Mouse (Mus musculus) embryo, embryonic 11 days (tissue): Measurements from ENCODE around the gene Mrgprg.
A peak's percentile ranks its signal among the peaks of the same experiment; 100 is the strongest.

ENCODE experiments used
- DNase-seq: peaks from one replicate; pipeline ENCODE4 v3.0.0-alpha.2; 2015

Mrgprg gene

GRCm38 (mm10) chr7:143766893-143767292 is at the start of gene Mrgprg:
Gene Mrgprg, minus strand, starts transcription at chr7:143766993.
- no peak for DNase-seq

- DNase-seq, result peak; percentile 16
Observed at GRCm38 (mm10) chr7:143808909-143809308, 42.1 kb upstream of the Mrgprg start.

GRCm38 (mm10) chr7:143805199-143805624 is 38.4 kb upstream of the Mrgprg start:
- DNase-seq, result no peak

GRCm38 (mm10) chr7:143801195-143802065 is 34.6 kb upstream of the Mrgprg start:
- no peak for DNase-seq

- no peak for DNase-seq
Observed at GRCm38 (mm10) chr7:143800770-143801169, 34.0 kb upstream of the Mrgprg start.

- no peak for DNase-seq
Observed at GRCm38 (mm10) chr7:143798783-143799182, 32.0 kb upstream of the Mrgprg start.

- DNase-seq, result peak; percentile 29
Observed at GRCm38 (mm10) chr7:143793121-143793520, 26.3 kb upstream of the Mrgprg start.

GRCm38 (mm10) chr7:143792336-143792985 is 25.7 kb upstream of the Mrgprg start:
- DNase-seq, result no peak

- peak; percentile 87 for DNase-seq
Observed at GRCm38 (mm10) chr7:143783996-143784829, 17.4 kb upstream of the Mrgprg start, which contains the start of gene Mrgpre. Gene Mrgpre, minus strand, starts transcription at chr7:143784500.

- peak; percentile 42 for DNase-seq
Observed at GRCm38 (mm10) chr7:143783378-143783995, 16.7 kb upstream of the Mrgprg start.

- DNase-seq, result no peak
Observed at GRCm38 (mm10) chr7:143777375-143777774, 10.6 kb upstream of the Mrgprg start.

GRCm38 (mm10) chr7:143776137-143776536 is 9.3 kb upstream of the Mrgprg start:
- no peak for DNase-seq

- DNase-seq, result no peak
Observed at GRCm38 (mm10) chr7:143769461-143769860, 2.7 kb upstream of the Mrgprg start.

- DNase-seq, result no peak
Observed at GRCm38 (mm10) chr7:143768267-143768666, 1.5 kb upstream of the Mrgprg start.

GRCm38 (mm10) chr7:143764876-143765530 is 1.8 kb downstream of the Mrgprg start:
- DNase-seq, result no peak

- DNase-seq, result peak; percentile 62
Observed at GRCm38 (mm10) chr7:143763794-143764193, 3.0 kb downstream of the Mrgprg start.

- DNase-seq, result no peak
Observed at GRCm38 (mm10) chr7:143758956-143759355, 7.8 kb downstream of the Mrgprg start.

GRCm38 (mm10) chr7:143757696-143758095 is 9.1 kb downstream of the Mrgprg start:
- no peak for DNase-seq

GRCm38 (mm10) chr7:143757027-143757390 is 9.8 kb downstream of the Mrgprg start:
- peak; percentile 92 for DNase-seq

GRCm38 (mm10) chr7:143756125-143757026 is 10.4 kb downstream of the Mrgprg start, which contains the start of gene Osbpl5:
Gene Osbpl5, minus strand, starts transcription at chr7:143756985.
- DNase-seq, result peak; percentile 16
